Comparison of ENCODE assay signal across 24 mouse cellular contexts in genomic region chr13:46652671-46653070, GRCm38 (mm10).
"Had no signal": no experiment of that assay in that cellular context is flagged by ENCODE, and none has a peak within 500 bp of the region (broad histone marks: within the 10 kb centered on the region; RNA-seq: fewer than 3 reads in every experiment).

No protein-coding gene starts in this region.

- H3K4me2 ChIP-seq: heart, embryonic 11.5 days; heart, embryonic 13.5 days; heart, embryonic 15.5 days; hindbrain, embryonic 13.5 days; hindbrain, embryonic 15.5 days; kidney, embryonic 15.5 days; limb, embryonic 13.5 days; limb, embryonic 15.5 days; liver, embryonic 11.5 days had no signal

- H3K27me3 ChIP-seq: heart, embryonic 13.5 days; heart, embryonic 15.5 days; hindbrain, embryonic 13.5 days; hindbrain, embryonic 15.5 days; kidney, embryonic 15.5 days; limb, embryonic 13.5 days; limb, embryonic 15.5 days had no signal

- H3K4me3 ChIP-seq: heart, embryonic 13.5 days; heart, embryonic 15.5 days; hindbrain, embryonic 13.5 days; hindbrain, embryonic 15.5 days; kidney, embryonic 15.5 days; limb, embryonic 13.5 days; limb, embryonic 15.5 days had no signal

- DNase-seq: forebrain, postnatal 0 days; gastrocnemius, postnatal 14 days; gastrocnemius, postnatal 36 days; heart, adult 18-20 months; heart, postnatal 14 days; heart, postnatal 36 days; kidney, adult 11 months; kidney, adult 2 months; kidney, adult 9 months; kidney, postnatal 14 days; kidney, postnatal 36 days; left cerebral cortex, postnatal 4 days had no signal

- ATAC-seq: forebrain, postnatal 0 days; hindbrain, postnatal 0 days had no signal

- H3K36me3 ChIP-seq: hindbrain, embryonic 13.5 days; hindbrain, embryonic 15.5 days; kidney, embryonic 15.5 days; limb, embryonic 13.5 days; limb, embryonic 15.5 days had no signal

- H3K9ac ChIP-seq: forebrain, postnatal 0 days; heart, embryonic 13.5 days; heart, embryonic 15.5 days; hindbrain, embryonic 13.5 days; hindbrain, embryonic 15.5 days; kidney, embryonic 15.5 days; limb, embryonic 13.5 days; limb, embryonic 15.5 days; liver, embryonic 14.5 days had no signal

- H3K4me1 ChIP-seq: heart, embryonic 13.5 days; heart, embryonic 15.5 days; hindbrain, embryonic 13.5 days; hindbrain, embryonic 15.5 days; kidney, embryonic 15.5 days; limb, embryonic 13.5 days; limb, embryonic 15.5 days had no signal

- H3K27ac ChIP-seq: heart, embryonic 13.5 days; heart, embryonic 15.5 days; hindbrain, embryonic 13.5 days; hindbrain, embryonic 15.5 days; hindbrain, postnatal 0 days; kidney, embryonic 15.5 days; kidney, postnatal 0 days; limb, embryonic 13.5 days; limb, embryonic 15.5 days; liver, embryonic 14.5 days had no signal

- H3K9me3 ChIP-seq: heart, embryonic 15.5 days; hindbrain, embryonic 13.5 days; hindbrain, embryonic 15.5 days; kidney, embryonic 15.5 days; limb, embryonic 13.5 days; limb, embryonic 15.5 days had no signal
